Mouse (Mus musculus) stomach, embryonic 16.5 days (tissue): ENCODE data around the gene Mgat3. TPM values are rescaled to one million over a fixed set of nuclear protein-coding genes. Genes with fewer than 3 reads are reported as not detected.

Experiments used
- ATAC-seq: fragments of 200-750 bp; cut with Nextera tagmentation; 2 replicates; pipeline ENCODE4 v1.8.0; 2017; ENCODE audit warnings: moderate number of reproducible peaks, moderate TSS enrichment; ENCODE audit not compliant: insufficient read depth, low FRiP score
- H3K27ac ChIP-seq: fragments of 300-500 bp; sonication (generic); 2 replicates; pipeline ENCODE4 v1.5.1; 2014; ENCODE audit warnings: low read length
- H3K27me3 ChIP-seq: fragments of 300-500 bp; sonication (generic); 2 replicates; pipeline ENCODE4 v1.6.1; 2014; ENCODE audit warnings: low read length, control low read depth, mixed read lengths; ENCODE audit not compliant: control insufficient read depth, insufficient read depth
- H3K36me3 ChIP-seq: fragments of 300-500 bp; sonication (generic); 2 replicates; pipeline ENCODE4 v1.6.1; 2014; ENCODE audit warnings: low read length; ENCODE audit not compliant: control insufficient read depth, insufficient read depth
- H3K4me1 ChIP-seq: fragments of 300-500 bp; sonication (generic); 2 replicates; pipeline ENCODE4 v1.6.1; 2014; ENCODE audit warnings: low read length, control low read depth, mixed read lengths; ENCODE audit not compliant: control insufficient read depth, insufficient read depth
- H3K4me2 ChIP-seq: fragments of 300-500 bp; sonication (generic); 2 replicates; pipeline ENCODE4 v1.6.1; 2014; ENCODE audit warnings: low read depth, low read length, mixed read lengths
- H3K4me3 ChIP-seq: fragments of 300-500 bp; sonication (generic); replicated peaks from 2 replicates; pipeline ENCODE4 v1.5.1; 2014; ENCODE audit warnings: mild to moderate bottlenecking, low read length
- H3K9ac ChIP-seq: fragments of 300-500 bp; sonication (generic); 2 replicates; pipeline ENCODE4 v1.6.1; 2014; ENCODE audit warnings: low read length
- H3K9me3 ChIP-seq: fragments of 300-500 bp; sonication (generic); replicated peaks from 2 replicates; pipeline ENCODE4 v1.6.1; 2016; ENCODE audit warnings: low read length, control low read depth; ENCODE audit not compliant: control insufficient read depth
- WGBS: fragments of 180-500 bp; shearing (Covaris S2); extraction: QIAGEN DNeasy Blood & Tissue Kit; methylation state at CpG from one replicate; pipeline ENCODE4 v1.1.7; 2014; 5-methylcytosine and 5-hydroxymethylcytosine counted together
- polyA plus RNA-seq: library from polyadenylated mRNA; unstranded; fragments of >200 nt; fragmentation: Nextera tagmentation; extraction: Ambion mirVana; gene quantifications from 2 replicates; pipeline ENCODE4 v1.2.1, GENCODE M21; 2015

The Mgat3 gene
- polyA plus RNA-seq, 1 experiment from 2014 or later, result 8.7 TPM

GRCm38 (mm10) chr15:80143760-80144159 lies 29.8 kb upstream of the Mgat3 start:
- no peak for ATAC-seq
- H3K27me3 ChIP-seq, result no peaks in the 10 kb centered on the region
- H3K4me3 ChIP-seq, result no peak overlapping the region
- WGBS, result 84% methylated on average over 6 of the region's 6 CpGs
- H3K4me1 ChIP-seq, result peaks cover 9% of the 10 kb centered on the region
- no peak overlapping the region for H3K4me2 ChIP-seq
- H3K9me3 ChIP-seq, result no peaks in the 10 kb centered on the region; the same call in 1 of the 2 replicates
- peaks cover 4% of the 10 kb centered on the region; the same call in 1 of the 2 replicates for H3K36me3 ChIP-seq
- no peak overlapping the region for H3K9ac ChIP-seq
- no peak overlapping the region for H3K27ac ChIP-seq

GRCm38 (mm10) chr15:80145397-80145796 lies 28.1 kb upstream of the Mgat3 start:
- H3K36me3 ChIP-seq, result peaks cover 12% of the 10 kb centered on the region; the same call in 1 of the 2 replicates
- no peak overlapping the region for H3K9ac ChIP-seq
- no peak overlapping the region for H3K4me2 ChIP-seq
- no peak overlapping the region for H3K4me3 ChIP-seq
- no peaks in the 10 kb centered on the region for H3K27me3 ChIP-seq
- 82% methylated on average over 5 of the region's 5 CpGs for WGBS
- H3K9me3 ChIP-seq, result no peaks in the 10 kb centered on the region; the same call in 1 of the 2 replicates
- no peak for ATAC-seq
- H3K4me1 ChIP-seq, result peaks cover 9% of the 10 kb centered on the region; the same call in 1 of the 2 replicates
- no peak overlapping the region for H3K27ac ChIP-seq

- no peaks in the 10 kb centered on the region for H3K27me3 ChIP-seq
- WGBS, result 49% methylated on average over 6 of the region's 6 CpGs
- peaks cover 8% of the 10 kb centered on the region; the same call in 1 of the 2 replicates for H3K4me1 ChIP-seq
- no peak overlapping the region for H3K4me3 ChIP-seq
- no peaks in the 10 kb centered on the region; the same call in 1 of the 2 replicates for H3K9me3 ChIP-seq
- H3K27ac ChIP-seq, result no peak overlapping the region
- no peak overlapping the region for H3K4me2 ChIP-seq
- H3K9ac ChIP-seq, result no peak overlapping the region
- no peak for ATAC-seq
- H3K36me3 ChIP-seq, result peaks cover 14% of the 10 kb centered on the region; the same call in 1 of the 2 replicates
Measured at GRCm38 (mm10) chr15:80146153-80146552, 27.4 kb upstream of the Mgat3 start.

- ATAC-seq, result no peak
- Histone ChIP-seq H3K4me3 (no peak overlapping the region), H3K27me3 (no peaks in the 10 kb centered on the region), H3K4me2 (no peak overlapping the region), H3K27ac (no peak overlapping the region; the same call in 1 of the 2 replicates), H3K4me1 (0 out of 2 replicates have a peak, but pooled peaks cover 4% of the 10 kb centered on the region), H3K36me3 (peaks cover 13% of the 10 kb centered on the region; the same call in 1 of the 2 replicates), H3K9me3 (no peaks in the 10 kb centered on the region; the same call in 1 of the 2 replicates), H3K9ac (no peak overlapping the region)
- 87% methylated on average over 14 of the region's 14 CpGs for WGBS
Measured at GRCm38 (mm10) chr15:80147090-80147489, 26.4 kb upstream of the Mgat3 start.

GRCm38 (mm10) chr15:80147511-80147910 lies 26.0 kb upstream of the Mgat3 start:
- 62% methylated on average over 5 of the region's 5 CpGs for WGBS
- no peak overlapping the region for H3K9ac ChIP-seq
- H3K4me3 ChIP-seq, result no peak overlapping the region
- no peaks in the 10 kb centered on the region for H3K27me3 ChIP-seq
- no peak overlapping the region for H3K4me2 ChIP-seq
- no peak for ATAC-seq
- H3K36me3 ChIP-seq, result 0 out of 2 replicates have a peak, but pooled peaks cover 9% of the 10 kb centered on the region
- H3K4me1 ChIP-seq, result 0 out of 2 replicates have a peak, but pooled peaks cover 4% of the 10 kb centered on the region
- no peak overlapping the region for H3K27ac ChIP-seq
- no peaks in the 10 kb centered on the region for H3K9me3 ChIP-seq

- Histone ChIP-seq H3K9ac (no peak overlapping the region), H3K4me2 (no peak overlapping the region), H3K9me3 (no peaks in the 10 kb centered on the region), H3K36me3 (peaks cover 14% of the 10 kb centered on the region; the same call in 1 of the 2 replicates), H3K27me3 (no peaks in the 10 kb centered on the region), H3K27ac (no peak overlapping the region; the same call in 1 of the 2 replicates), H3K4me1 (0 out of 2 replicates have a peak, but pooled peaks cover 4% of the 10 kb centered on the region), H3K4me3 (no peak overlapping the region)
- no peak for ATAC-seq
- WGBS, result 77% methylated on average over 8 of the region's 8 CpGs
Measured at GRCm38 (mm10) chr15:80148565-80148964, 25.0 kb upstream of the Mgat3 start.

GRCm38 (mm10) chr15:80149517-80149916 lies 24.0 kb upstream of the Mgat3 start:
- no peak for ATAC-seq
- no peak overlapping the region for H3K9ac ChIP-seq
- 82% methylated on average over 7 of the region's 7 CpGs for WGBS
- no peaks in the 10 kb centered on the region for H3K27me3 ChIP-seq
- H3K4me3 ChIP-seq, result no peak overlapping the region
- no peak overlapping the region for H3K27ac ChIP-seq
- H3K9me3 ChIP-seq, result no peaks in the 10 kb centered on the region
- H3K36me3 ChIP-seq, result peaks cover 17% of the 10 kb centered on the region; the same call in 1 of the 2 replicates
- H3K4me1 ChIP-seq, result 0 out of 2 replicates have a peak, but pooled peaks cover 4% of the 10 kb centered on the region
- no peak overlapping the region for H3K4me2 ChIP-seq

- Histone ChIP-seq H3K27ac (peak overlapping the region; percentile 22; the same call in 1 of the 2 replicates), H3K4me1 (peaks cover 3% of the 10 kb centered on the region; the same call in 1 of the 2 replicates), H3K4me3 (no peak overlapping the region), H3K4me2 (no peak overlapping the region), H3K27me3 (no peaks in the 10 kb centered on the region), H3K9ac (no peak overlapping the region), H3K36me3 (peaks cover 19% of the 10 kb centered on the region; the same call in 1 of the 2 replicates), H3K9me3 (no peaks in the 10 kb centered on the region)
- ATAC-seq, result no peak
- WGBS, result 81% methylated on average over 10 of the region's 10 CpGs
Measured at GRCm38 (mm10) chr15:80152663-80153062, 20.9 kb upstream of the Mgat3 start.

GRCm38 (mm10) chr15:80153757-80154156 lies 19.8 kb upstream of the Mgat3 start:
- peaks cover 13% of the 10 kb centered on the region for H3K4me1 ChIP-seq
- no peak overlapping the region for H3K9ac ChIP-seq
- H3K9me3 ChIP-seq, result no peaks in the 10 kb centered on the region
- H3K4me2 ChIP-seq, result no peak overlapping the region
- ATAC-seq, result no peak
- H3K36me3 ChIP-seq, result peaks cover 30% of the 10 kb centered on the region; the same call in 1 of the 2 replicates
- H3K4me3 ChIP-seq, result no peak overlapping the region
- no peaks in the 10 kb centered on the region for H3K27me3 ChIP-seq
- no peak overlapping the region for H3K27ac ChIP-seq
- 78% methylated on average over 11 of the region's 11 CpGs for WGBS
